Mouse (Mus musculus): ENCODE measurements around the gene Fgf12.

GRCm38 (mm10) chr16:28242867-28243649 is 509.8 kb downstream of the Fgf12 start:
- TF ChIP-seq CTCF (IDR thresholded peaks at IDR 0.05; ENCODE audit: low read depth): no peak
- TF ChIP-seq EP300 (IDR thresholded peaks at IDR 0.05; ENCODE audit: low read depth): no peak
